Comparison of ENCODE assay signal across 15 mouse cellular contexts in genomic region chrX:8209720-8210119, GRCm38 (mm10). TPM values are rescaled to one million over a fixed set of nuclear protein-coding genes. Genes with fewer than 3 reads are reported as not detected.
DNase-seq lines count a peak whose midpoint lies in the region; TF ChIP-seq lines count a peak whose summit lies in the region.
"Had no signal": no experiment of that assay in that cellular context is flagged by ENCODE, and none has a peak within 500 bp of the region (broad histone marks: within the 10 kb centered on the region; RNA-seq: fewer than 3 reads in every experiment).

No protein-coding gene starts in this region.

- H3K27me3 ChIP-seq in MEL (ENCODE audit: control insufficient read depth in 1 of 2, insufficient read depth in 2 of 2, low read length in 2 of 2) = no peaks in the 10 kb centered on the region

- peaks cover 0 to 14% of the 10 kb centered on the region in 2 experiments; a peak in 2 of 4 replicates for H3K36me3 ChIP-seq in MEL (ENCODE audit: control insufficient read depth in 1 of 2, insufficient read depth in 2 of 2, low read length in 2 of 2)
- H3K36me3 ChIP-seq: G1E had no signal

- DNase-seq in MEL (ENCODE audit: low read depth, low spot score) = no peak
- no peak for DNase-seq in kidney, postnatal 14 days
- DNase-seq: adrenal gland, adult 2 months; adrenal gland, adult 8-10 months; adrenal gland, postnatal 10 days; adrenal gland, postnatal 14 days; adrenal gland, postnatal 25 days; adrenal gland, postnatal 36 days; B cell, adult 2 months; cerebellum, adult 11 months; cerebellum, adult 11-12 months; cerebellum, adult 18-20 months; cerebellum, adult 2 months; cerebellum, adult 8-10 months had no signal

- H3K9me3 ChIP-seq in MEL (replicated peaks; ENCODE audit: insufficient read depth, low read length) = no peaks in the 10 kb centered on the region
- H3K9me3 ChIP-seq: G1E had no signal

- no peaks in the 10 kb centered on the region for H3K79me2 ChIP-seq in MEL (ENCODE audit: control insufficient read depth, insufficient read depth, low read length, poor library complexity)

- H3K4me1 ChIP-seq in MEL (ENCODE audit: control insufficient read depth in 1 of 2, insufficient read depth in 2 of 2, low read length in 2 of 2) = peaks cover 13 to 15% of the 10 kb centered on the region in 2 experiments

- no peak for TF ChIP-seq CTCF in MEL (IDR thresholded peaks at IDR 0.05 in 2 of 3, conservative IDR thresholded peaks at IDR 0.05 in 1 of 3; ENCODE audit: control insufficient read depth in 1 of 3, insufficient read depth in 1 of 3, low read depth in 2 of 3, low read length in 3 of 3, poor library complexity in 1 of 3, severe bottlenecking in 1 of 3)

- no peak overlapping the region for H3K9ac ChIP-seq in MEL (ENCODE audit: control insufficient read depth, low read depth, low read length, poor library complexity, severe bottlenecking)

- H3K4me3 ChIP-seq in MEL (ENCODE audit: control insufficient read depth in 1 of 2, insufficient read depth in 1 of 2, low read depth in 2 of 2, low read length in 2 of 2) = no peak overlapping the region

- no peak for TF ChIP-seq POLR2A in MEL (IDR thresholded peaks at IDR 0.05; ENCODE audit: control insufficient read depth in 1 of 2, insufficient read depth in 1 of 2, low read depth in 1 of 2, low read length in 2 of 2, poor library complexity in 1 of 2)

- no peak overlapping the region for H3K27ac ChIP-seq in MEL (ENCODE audit: control insufficient read depth, low read depth, low read length)

- no peak for TF ChIP-seq RAD21 in MEL (IDR thresholded peaks at IDR 0.05; ENCODE audit: low read depth, low read length)

- peak in 1 of 2 experiments; percentile 47; a peak in 1 of 4 replicates for TF ChIP-seq EP300 in MEL (IDR thresholded peaks at IDR 0.05; ENCODE audit: low read depth in 1 of 2, low read length in 2 of 2)

TF ChIP-seq in MEL, 35 proteins besides CTCF, POLR2A, EP300 and RAD21:
- TF ChIP-seq ZNF384 (IDR thresholded peaks at IDR 0.05; ENCODE audit: low read depth, low read length) (peak; percentile 86), NRF1 (IDR thresholded peaks at IDR 0.05; ENCODE audit: insufficient read depth, low read depth, low read length, poor library complexity, severe bottlenecking) (no peak), GATA1 (IDR thresholded peaks at IDR 0.05; ENCODE audit: low read depth, low read length) (peak; percentile 72), RCOR1 (IDR thresholded peaks at IDR 0.05; ENCODE audit: low read depth, low read length) (no peak)

RNA-seq across cellular contexts. Expression of gene Porcn, which starts 3.4 kb away (rescaled TPM):
- 3.5 and 4.5 TPM in 2 replicates for total RNA-seq in MEL (2012; rRNA removed)
- 10 to 100 TPM in 1 of 2 experiments, not detected in 1; 16.1 TPM for polyA plus RNA-seq in MEL (2012; ENCODE audit: insufficient read depth in 1 of 2, insufficient read length in 2 of 2, low read depth in 1 of 2, low replicate concordance in 2 of 2, missing spikeins in 1 of 2)

RNA-seq across cellular contexts. Expression of gene Ebp, which starts 16.4 kb away (rescaled TPM):
- 99.4 and 103 TPM in 2 replicates for total RNA-seq in MEL (2012; rRNA removed)
- polyA plus RNA-seq in MEL (2012; ENCODE audit: insufficient read depth in 1 of 2, insufficient read length in 2 of 2, low read depth in 1 of 2, low replicate concordance in 2 of 2, missing spikeins in 1 of 2) = 100 to 1,000 TPM in 1 of 2 experiments, not detected in 1; 133 TPM

RNA-seq across cellular contexts. Expression of gene Tbc1d25, which starts 33.7 kb away (rescaled TPM):
- 8.0 and 10.1 TPM in 2 replicates for total RNA-seq in MEL (2012; rRNA removed)
- 10 to 100 TPM in 1 of 2 experiments, not detected in 1; 23.4 TPM for polyA plus RNA-seq in MEL (2012; ENCODE audit: insufficient read depth in 1 of 2, insufficient read length in 2 of 2, low read depth in 1 of 2, low replicate concordance in 2 of 2, missing spikeins in 1 of 2)

RNA-seq across cellular contexts. Expression of gene Ftsj1, which starts 42.5 kb away (rescaled TPM):
- total RNA-seq in MEL (2012; rRNA removed) = 47.2 and 51.8 TPM in 2 replicates
- polyA plus RNA-seq in MEL (2012; ENCODE audit: insufficient read depth in 1 of 2, insufficient read length in 2 of 2, low read depth in 1 of 2, low replicate concordance in 2 of 2, missing spikeins in 1 of 2) = 100 to 1,000 TPM in 1 of 2 experiments, not detected in 1; 124 TPM
